Mouse (Mus musculus): Measurements from ENCODE around the gene L3hypdh. TPM values are rescaled to one million over a fixed set of nuclear protein-coding genes. Genes with fewer than 3 reads are reported as not detected.

The L3hypdh gene
- polyA plus RNA-seq, 1 experiment from 2014 or later: 10.2 TPM

DNA sequence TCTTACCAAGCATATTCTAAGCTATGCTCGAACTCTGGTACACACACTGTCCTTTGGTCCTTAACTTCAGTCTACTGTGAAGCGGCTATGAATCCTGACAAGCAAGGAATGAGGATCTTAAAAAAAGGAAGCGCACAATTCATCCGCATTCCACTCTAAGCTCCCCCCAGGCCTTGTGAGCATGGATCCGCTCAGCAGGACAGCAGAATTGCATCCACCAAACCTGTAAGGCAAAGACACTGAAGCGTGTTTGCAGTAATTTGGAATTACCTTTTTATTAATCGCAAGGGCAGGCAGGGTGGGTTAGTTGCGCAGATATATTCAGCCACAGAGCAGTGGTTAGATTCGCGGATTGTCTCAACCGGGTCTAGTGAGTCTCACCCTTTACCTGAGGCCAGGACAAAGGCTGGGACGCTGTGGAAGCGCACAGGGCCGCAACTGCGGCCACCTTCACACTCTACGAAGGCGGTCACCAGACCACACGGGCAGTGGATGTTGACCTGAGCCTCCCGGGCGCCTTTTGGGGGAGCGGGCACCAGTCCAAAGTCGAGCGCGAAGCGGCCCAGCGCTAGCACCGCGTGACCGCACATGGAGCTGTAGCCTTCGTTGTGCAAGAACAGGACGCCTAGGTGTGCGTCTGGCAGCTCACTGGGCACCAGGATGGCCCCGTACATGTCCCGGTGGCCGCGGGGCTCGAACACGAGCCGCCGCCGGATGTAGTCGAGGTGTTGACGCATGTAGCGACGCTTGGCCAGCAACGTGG is 797 bp downstream of the L3hypdh start:
- H3K9ac ChIP-seq (replicated peaks): peak overlapping the region; percentile 76
- 3% methylated on average over 46 of the region's 46 CpGs for WGBS
- H3K27me3 ChIP-seq: no peaks in the 10 kb centered on the region
- H3K4me1 ChIP-seq: peaks cover 32% of the 10 kb centered on the region
- peak overlapping the region; percentile 69 for H3K4me3 ChIP-seq
- peak overlapping the region; percentile 98 for H3K27ac ChIP-seq (replicated peaks)
- peak overlapping the region; percentile 83 for H3K4me2 ChIP-seq (replicated peaks)
- H3K36me3 ChIP-seq: no peaks in the 10 kb centered on the region
- ATAC-seq (ENCODE audit: low FRiP score, low read depth): peak; percentile 21
- H3K9me3 ChIP-seq: no peaks in the 10 kb centered on the region

DNA sequence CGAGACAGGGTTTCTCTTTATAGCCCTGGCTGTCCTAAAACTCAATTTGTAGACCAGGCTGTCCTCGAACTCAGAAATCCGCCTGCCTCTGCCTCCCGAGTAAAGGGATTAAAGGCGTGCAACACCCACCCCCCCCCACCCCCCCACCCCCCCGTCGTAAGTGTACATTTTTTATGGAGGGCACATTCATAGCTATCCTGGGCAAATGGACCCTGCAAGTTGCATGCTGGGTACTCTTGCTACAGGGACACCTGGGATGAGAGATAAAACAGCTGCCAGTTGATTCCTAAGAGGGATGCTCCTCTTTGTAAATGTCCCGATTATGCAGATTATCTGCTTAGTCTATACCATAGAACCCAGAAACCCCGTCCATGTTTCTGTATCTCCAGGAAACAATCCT is 2.0 kb downstream of the L3hypdh start:
- Histone ChIP-seq H3K9ac (replicated peaks) (no peak overlapping the region), H3K27ac (replicated peaks) (no peak overlapping the region), H3K9me3 (no peaks in the 10 kb centered on the region), H3K4me1 (peaks cover 28% of the 10 kb centered on the region), H3K4me2 (replicated peaks) (no peak overlapping the region), H3K4me3 (no peak overlapping the region), H3K27me3 (no peaks in the 10 kb centered on the region), H3K36me3 (no peaks in the 10 kb centered on the region)
- ATAC-seq (ENCODE audit: low FRiP score, low read depth): no peak
- WGBS: 78% methylated on average over 9 of the region's 9 CpGs

DNA sequence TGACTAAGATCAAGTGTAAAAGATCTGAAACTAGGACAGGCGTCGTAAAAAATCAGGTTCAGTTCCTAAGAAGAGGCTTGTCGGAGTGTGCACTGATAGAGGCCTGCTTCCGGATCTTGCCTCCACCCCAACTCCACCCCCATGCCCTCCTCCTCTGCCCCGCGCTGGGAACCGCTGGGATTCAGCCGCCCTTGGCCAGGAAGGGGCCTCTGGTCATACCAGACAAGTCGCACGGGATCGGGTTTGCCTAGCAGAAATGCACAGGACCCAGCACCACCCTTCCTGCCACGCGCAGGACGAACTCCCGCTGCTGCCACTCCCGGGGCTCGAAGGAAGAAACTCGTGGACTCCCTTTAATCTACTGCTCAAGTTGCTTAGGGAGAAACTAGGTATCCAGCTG is 2.9 kb downstream of the L3hypdh start:
- no peak overlapping the region for H3K4me3 ChIP-seq
- peak overlapping the region; percentile 38 for H3K4me2 ChIP-seq (replicated peaks)
- no peaks in the 10 kb centered on the region for H3K27me3 ChIP-seq
- no peaks in the 10 kb centered on the region for H3K9me3 ChIP-seq
- no peak overlapping the region for H3K27ac ChIP-seq (replicated peaks)
- H3K9ac ChIP-seq (replicated peaks): no peak overlapping the region
- H3K36me3 ChIP-seq: no peaks in the 10 kb centered on the region
- 33% methylated on average over 18 of the region's 18 CpGs for WGBS
- no peak for ATAC-seq (ENCODE audit: low FRiP score, low read depth)
- peaks cover 19% of the 10 kb centered on the region for H3K4me1 ChIP-seq

DNA sequence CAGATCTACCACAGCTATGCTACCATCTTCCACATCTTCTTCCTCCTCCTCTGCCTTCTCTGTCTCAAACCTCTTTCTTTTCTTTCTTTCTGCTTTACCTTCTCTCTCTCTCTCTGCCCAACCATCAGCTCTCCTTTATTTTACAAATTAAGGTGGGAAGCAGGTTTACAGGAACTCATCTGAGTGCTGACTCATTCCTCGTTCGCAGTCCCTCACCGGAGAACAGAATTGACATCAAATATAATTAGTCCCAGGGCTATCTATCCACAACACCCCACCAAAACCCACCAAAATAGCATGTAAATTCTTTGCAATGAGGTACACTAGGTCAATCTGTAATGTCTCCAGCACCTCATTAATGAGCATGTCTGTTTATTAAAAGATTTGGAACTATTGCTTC is 3.3 kb downstream of the L3hypdh start:
- Histone ChIP-seq H3K4me2 (replicated peaks) (peak overlapping the region; percentile 38), H3K36me3 (0 out of 2 replicates have a peak, but pooled peaks cover 1% of the 10 kb centered on the region), H3K27me3 (no peaks in the 10 kb centered on the region), H3K9me3 (no peaks in the 10 kb centered on the region), H3K4me1 (peaks cover 17% of the 10 kb centered on the region), H3K27ac (replicated peaks) (no peak overlapping the region), H3K4me3 (no peak overlapping the region), H3K9ac (replicated peaks) (no peak overlapping the region)
- WGBS: 83% methylated on average over 3 of the region's 3 CpGs
- no peak for ATAC-seq (ENCODE audit: low FRiP score, low read depth)

DNA sequence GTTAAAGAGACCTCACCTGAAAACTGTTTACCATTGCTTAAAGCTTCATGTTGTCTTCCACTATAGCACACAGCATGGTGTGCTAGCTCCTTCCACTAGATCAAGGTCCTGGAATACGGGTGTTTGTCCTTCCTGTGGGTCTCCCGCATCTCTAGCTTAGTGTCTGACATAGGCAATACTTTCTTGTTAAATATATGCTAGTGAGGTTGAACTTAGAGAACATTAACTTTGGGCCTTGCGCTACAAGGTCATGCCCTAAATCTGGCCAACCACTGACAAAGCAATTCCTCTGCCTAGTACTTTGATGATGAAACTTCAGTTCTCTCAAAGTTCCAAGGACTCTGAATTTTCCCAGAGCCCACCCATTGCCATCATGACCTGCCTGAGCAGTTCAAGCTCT is 7.0 kb downstream of the L3hypdh start:
- Histone ChIP-seq H3K9ac (replicated peaks) (no peak overlapping the region), H3K27me3 (no peaks in the 10 kb centered on the region), H3K27ac (replicated peaks) (no peak overlapping the region), H3K4me1 (peaks cover 4% of the 10 kb centered on the region), H3K4me3 (no peak overlapping the region), H3K9me3 (no peaks in the 10 kb centered on the region), H3K4me2 (replicated peaks) (no peak overlapping the region), H3K36me3 (0 out of 2 replicates have a peak, but pooled peaks cover 7% of the 10 kb centered on the region)
- WGBS: 97% methylated on average over 3 of the region's 3 CpGs
- ATAC-seq (ENCODE audit: low FRiP score, low read depth): no peak

DNA sequence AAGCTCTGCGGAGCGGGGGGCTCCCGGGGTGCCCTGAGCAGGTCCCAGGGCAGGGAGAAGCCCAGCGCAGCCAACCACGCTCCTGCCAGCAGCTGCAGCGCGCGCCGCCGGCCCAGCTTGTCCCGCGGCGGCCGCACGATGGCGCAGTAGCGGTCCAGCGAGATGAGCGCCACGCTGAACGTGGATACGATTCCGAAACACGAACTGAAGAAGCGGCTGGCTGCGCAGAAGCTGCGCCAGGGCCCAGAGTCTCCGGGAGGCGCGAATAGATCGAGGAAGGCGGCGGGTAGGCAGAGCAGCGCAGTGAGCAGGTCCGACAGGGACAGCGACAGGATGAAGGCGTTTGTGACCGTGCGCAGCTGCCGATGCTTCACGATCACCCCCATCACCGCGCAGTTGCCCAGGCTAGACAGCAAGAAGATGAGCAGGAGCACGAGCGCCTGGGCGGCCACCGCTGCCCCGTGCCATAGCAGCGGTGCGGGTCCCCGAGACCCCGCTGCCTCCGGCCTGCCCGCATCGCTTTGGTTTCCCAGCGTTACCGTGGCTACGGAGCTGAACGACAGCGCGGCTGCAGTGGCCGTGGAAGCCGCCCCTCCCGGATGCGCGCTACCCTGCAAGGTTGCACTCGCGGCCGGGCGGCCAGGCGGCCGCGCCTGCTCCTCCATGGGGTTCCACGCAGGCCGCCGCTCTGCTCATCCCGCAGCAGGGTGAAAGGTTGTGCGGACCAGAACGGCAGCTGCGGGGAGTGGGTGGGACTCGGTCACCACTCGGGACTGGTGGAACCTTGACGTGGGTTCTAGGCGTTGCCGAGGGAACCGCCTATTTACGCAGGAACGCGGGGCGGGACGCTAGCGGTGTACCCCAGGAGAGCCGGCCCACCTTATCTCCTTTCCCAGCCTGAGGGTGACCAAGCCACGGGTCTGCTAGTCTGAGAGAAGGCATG is 14.6 kb downstream of the L3hypdh start, which contains the start of gene Gpr135:
Gene Gpr135, minus strand, starts transcription at position 799 of the 943 bp plus-strand sequence.
- H3K9ac ChIP-seq (replicated peaks): peak within 1 kb of the TSS; percentile 74
- peaks cover 38% of the 10 kb centered on the region for H3K27me3 ChIP-seq
- H3K9me3 ChIP-seq: no peaks in the 10 kb centered on the region
- peak within 1 kb of the TSS; percentile 95 for H3K4me2 ChIP-seq (replicated peaks)
- H3K4me1 ChIP-seq: peaks cover 8% of the 10 kb centered on the region
- peak within 1 kb of the TSS; percentile 64 for H3K4me3 ChIP-seq
- WGBS: under 1% methylated on average over 94 of the region's 94 CpGs
- ATAC-seq (ENCODE audit: low FRiP score, low read depth): peak; percentile 87
- peak within 1 kb of the TSS; percentile 83 for H3K27ac ChIP-seq (replicated peaks)
- H3K36me3 ChIP-seq: 0 out of 2 replicates have a peak, but pooled peaks cover 4% of the 10 kb centered on the region

DNA sequence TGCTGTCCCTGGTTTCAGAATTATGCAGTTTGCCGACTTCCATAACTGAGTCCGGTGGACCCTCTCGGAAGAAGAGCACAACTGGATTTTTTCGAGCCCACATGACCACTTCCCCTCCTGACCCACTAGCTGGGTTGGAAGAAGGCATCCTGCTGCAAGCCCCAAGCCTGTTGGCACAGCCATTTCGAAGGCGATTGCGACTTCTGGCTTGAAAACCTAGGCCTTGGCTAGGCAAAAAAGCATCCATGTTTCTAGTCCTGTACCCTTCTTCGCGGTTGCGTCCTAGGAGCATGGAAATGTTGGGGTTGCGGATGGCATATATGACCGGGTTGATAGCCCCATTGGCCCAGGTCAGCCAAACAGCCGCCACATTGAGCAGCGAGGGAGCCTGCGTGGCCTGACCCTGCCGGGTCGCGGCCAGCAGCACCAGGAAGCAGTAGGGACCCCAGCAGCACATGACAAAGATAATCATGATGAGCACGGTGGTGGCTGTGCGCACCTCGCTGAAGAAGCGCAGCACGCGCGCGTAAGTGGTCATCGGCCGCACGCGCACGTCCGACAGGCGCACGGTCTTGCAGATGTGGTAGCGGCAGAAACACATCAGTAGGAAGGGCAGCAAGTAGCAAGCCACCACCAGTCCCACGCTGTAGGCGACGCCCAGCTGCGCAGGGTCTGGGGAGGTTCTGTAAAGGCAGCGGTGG is 15.5 kb downstream of the L3hypdh start:
- Histone ChIP-seq H3K4me3 (peak overlapping the region; percentile 64), H3K27ac (replicated peaks) (peak overlapping the region; percentile 83), H3K4me2 (replicated peaks) (peak overlapping the region; percentile 95), H3K27me3 (peaks cover 38% of the 10 kb centered on the region), H3K36me3 (0 out of 2 replicates have a peak, but pooled peaks cover 4% of the 10 kb centered on the region), H3K4me1 (peaks cover 8% of the 10 kb centered on the region), H3K9me3 (no peaks in the 10 kb centered on the region), H3K9ac (replicated peaks) (peak overlapping the region; percentile 74)
- 3% methylated on average over 40 of the region's 40 CpGs for WGBS
- no peak; the same call in none of the 2 replicates for ATAC-seq (ENCODE audit: low FRiP score, low read depth)

DNA sequence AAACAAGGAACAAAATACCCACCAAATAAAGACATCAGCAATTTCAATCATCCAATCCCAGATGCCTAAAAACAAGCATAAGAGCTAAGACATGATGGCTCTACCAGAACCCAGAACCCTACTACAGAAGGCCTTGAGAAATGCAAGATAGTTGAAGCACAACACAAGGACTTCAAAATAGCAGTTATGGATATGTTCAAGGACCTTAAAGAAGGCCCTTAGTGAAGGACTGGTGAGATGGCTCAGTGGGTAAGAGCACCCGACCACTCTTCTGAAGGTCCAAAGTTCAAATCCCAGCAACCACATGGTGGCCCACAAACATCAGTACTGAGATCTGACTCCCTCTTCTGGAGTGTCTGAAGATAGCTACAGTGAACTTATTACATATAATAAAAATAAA is 27.5 kb downstream of the L3hypdh start:
- 94% methylated on average over 1 of the region's 1 CpGs for WGBS
- ATAC-seq (ENCODE audit: low FRiP score, low read depth): no peak
- no peak overlapping the region for H3K27ac ChIP-seq (replicated peaks)
- no peaks in the 10 kb centered on the region for H3K9me3 ChIP-seq
- no peak overlapping the region for H3K4me2 ChIP-seq (replicated peaks)
- H3K9ac ChIP-seq (replicated peaks): no peak overlapping the region
- no peak overlapping the region for H3K4me3 ChIP-seq
- H3K4me1 ChIP-seq: no peaks in the 10 kb centered on the region
- no peaks in the 10 kb centered on the region for H3K27me3 ChIP-seq
- H3K36me3 ChIP-seq: no peaks in the 10 kb centered on the region

DNA sequence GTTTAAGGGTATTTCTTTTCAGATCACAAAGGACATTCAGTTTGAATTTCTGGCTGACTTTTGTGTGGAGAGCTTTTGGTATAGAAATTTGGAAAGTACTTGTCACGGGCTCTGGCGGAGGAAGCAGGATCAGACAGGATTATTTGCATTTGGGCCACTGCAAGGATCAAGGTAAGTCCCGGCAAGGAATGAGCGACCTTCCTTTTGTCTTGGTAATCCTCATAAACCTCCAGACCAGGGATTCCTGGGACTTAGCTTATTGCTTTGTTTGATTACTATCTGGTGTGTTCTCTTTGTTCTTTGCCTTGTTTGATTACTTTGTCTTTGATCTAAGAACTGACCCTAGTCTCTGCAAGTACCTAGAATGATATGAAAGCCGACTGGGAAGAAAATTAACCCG is 31.4 kb downstream of the L3hypdh start:
- H3K9me3 ChIP-seq: 0 out of 2 replicates have a peak, but pooled peaks cover 6% of the 10 kb centered on the region

DNA sequence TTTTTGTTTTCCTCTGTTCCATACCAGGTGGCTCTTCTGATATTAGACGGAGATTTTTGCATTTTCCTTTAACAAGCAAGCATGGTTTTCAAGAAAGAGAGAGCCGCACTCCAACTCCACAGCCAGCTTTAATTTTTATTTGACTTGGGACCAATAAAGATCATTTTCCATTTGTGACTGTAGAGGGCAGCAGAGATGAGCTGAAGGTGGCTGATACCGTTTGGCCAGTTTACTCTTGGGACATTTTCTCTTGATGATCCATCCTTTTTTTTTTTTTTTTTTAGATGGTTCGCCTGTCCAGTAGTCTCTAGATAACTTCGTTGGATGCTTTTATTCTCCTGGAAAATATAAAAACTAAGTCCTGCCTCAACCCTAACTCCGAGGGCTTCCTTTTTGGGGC is 31.9 kb downstream of the L3hypdh start:
- H3K4me3 ChIP-seq: no peak overlapping the region
- ATAC-seq (ENCODE audit: low FRiP score, low read depth): no peak
- no peak overlapping the region for H3K4me2 ChIP-seq (replicated peaks)
- no peak overlapping the region for H3K9ac ChIP-seq (replicated peaks)
- 0 out of 2 replicates have a peak, but pooled peaks cover 6% of the 10 kb centered on the region for H3K9me3 ChIP-seq
- H3K27me3 ChIP-seq: no peaks in the 10 kb centered on the region
- 36% methylated on average over 6 of the region's 6 CpGs for WGBS
- H3K27ac ChIP-seq (replicated peaks): no peak overlapping the region
- H3K4me1 ChIP-seq: no peaks in the 10 kb centered on the region
- no peaks in the 10 kb centered on the region for H3K36me3 ChIP-seq

More for the DNA sequence above, 31.4 kb downstream of the L3hypdh start:
- 15% methylated on average over 6 of the region's 6 CpGs for WGBS
- no peaks in the 10 kb centered on the region for H3K36me3 ChIP-seq
- no peak overlapping the region for H3K4me3 ChIP-seq
- H3K9ac ChIP-seq (replicated peaks): no peak overlapping the region
- H3K27ac ChIP-seq (replicated peaks): no peak overlapping the region
- H3K4me2 ChIP-seq (replicated peaks): no peak overlapping the region
- no peaks in the 10 kb centered on the region for H3K27me3 ChIP-seq
- H3K4me1 ChIP-seq: no peaks in the 10 kb centered on the region
- ATAC-seq (ENCODE audit: low FRiP score, low read depth): no peak

DNA sequence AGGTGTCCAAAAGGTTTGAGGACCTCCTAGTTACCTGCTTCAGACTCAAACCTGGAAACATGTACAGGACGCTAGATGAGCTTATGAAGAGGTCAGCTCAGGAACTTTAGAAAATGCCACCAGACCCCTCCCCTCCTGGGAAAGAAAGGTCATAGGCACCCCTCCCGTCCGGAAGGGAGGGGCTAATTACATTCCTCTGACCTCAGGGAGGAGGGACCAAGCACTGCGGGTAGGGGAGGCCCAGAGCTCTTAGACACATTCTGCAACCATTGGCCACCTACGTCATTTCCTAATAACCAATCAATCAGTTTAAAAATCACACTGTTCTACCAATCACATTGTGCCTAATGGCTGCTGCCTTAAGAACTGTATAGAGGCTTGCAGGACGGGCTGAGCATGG is 32.7 kb downstream of the L3hypdh start:
- no peak overlapping the region for H3K9ac ChIP-seq (replicated peaks)
- no peaks in the 10 kb centered on the region for H3K27me3 ChIP-seq
- ATAC-seq (ENCODE audit: low FRiP score, low read depth): no peak
- no peak overlapping the region for H3K4me2 ChIP-seq (replicated peaks)
- no peaks in the 10 kb centered on the region for H3K36me3 ChIP-seq
- H3K4me1 ChIP-seq: no peaks in the 10 kb centered on the region
- WGBS: 79% methylated on average over 6 of the region's 6 CpGs
- H3K4me3 ChIP-seq: no peak overlapping the region
- H3K9me3 ChIP-seq: 0 out of 2 replicates have a peak, but pooled peaks cover 6% of the 10 kb centered on the region
- no peak overlapping the region for H3K27ac ChIP-seq (replicated peaks)

Measured in midbrain, embryonic 12.5 days (tissue).